Mouse (Mus musculus) erythroblast, embryonic 14.5 days (primary cell): Measurements from ENCODE around the gene Prss44.

Experiments
- GATA1 ChIP-seq: IDR thresholded peaks from 2 replicates; pipeline ENCODE4 v1.6.1; 2012; ENCODE audit warnings: low read length, inconsistent platforms, mixed read lengths
- TAL1 ChIP-seq: IDR thresholded peaks from 3 replicates; pipeline ENCODE4 v1.6.1; 2012; ENCODE audit warnings: low read length, inconsistent platforms, mixed read lengths

DNA sequence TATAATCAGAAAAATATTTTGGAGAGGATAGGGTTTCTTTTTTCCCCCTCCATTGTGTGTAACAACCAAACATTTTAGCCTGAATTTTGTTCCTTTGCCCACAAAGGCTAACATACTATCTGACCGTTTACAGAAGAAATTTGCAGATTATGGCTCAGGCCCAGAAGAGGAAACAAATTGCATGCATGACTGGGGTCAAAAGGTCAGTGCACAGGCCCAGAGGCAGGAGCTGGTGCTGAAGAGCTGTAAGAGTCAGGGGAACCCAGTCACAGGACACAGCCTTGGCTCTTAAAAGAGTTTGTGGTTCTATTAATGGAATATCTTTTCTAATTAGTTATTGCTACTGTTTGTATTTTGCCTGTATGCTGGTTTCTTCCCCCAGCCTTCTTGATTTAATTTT is 30.2 kb upstream of the Prss44 start:
- TF ChIP-seq TAL1 (no peak), GATA1 (no peak)
